Mouse (Mus musculus): ENCODE data around the gene Tmigd3.

Gene Tmigd3

DNA sequence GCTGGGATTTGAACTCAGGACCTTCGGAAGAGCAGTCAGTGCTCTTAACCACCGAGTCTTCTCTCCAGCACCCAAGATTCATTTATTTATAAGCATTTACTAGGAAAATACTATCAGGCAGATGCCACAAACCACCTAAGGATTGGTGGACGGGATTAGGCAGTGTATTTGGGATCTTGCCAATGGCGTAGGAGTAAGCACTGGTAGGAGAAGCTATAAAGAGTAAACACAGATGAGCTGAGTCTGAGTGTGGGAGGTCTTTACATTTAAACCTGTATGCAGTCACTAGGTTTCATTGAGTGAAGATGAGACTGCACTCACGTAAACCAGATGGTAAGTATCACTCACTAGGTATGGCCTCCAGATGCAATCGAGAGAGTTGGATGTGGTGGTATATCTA, 63.2 kb downstream of the Tmigd3 start:
- DNase-seq (ENCODE audit: low spot score), result no peak

DNA sequence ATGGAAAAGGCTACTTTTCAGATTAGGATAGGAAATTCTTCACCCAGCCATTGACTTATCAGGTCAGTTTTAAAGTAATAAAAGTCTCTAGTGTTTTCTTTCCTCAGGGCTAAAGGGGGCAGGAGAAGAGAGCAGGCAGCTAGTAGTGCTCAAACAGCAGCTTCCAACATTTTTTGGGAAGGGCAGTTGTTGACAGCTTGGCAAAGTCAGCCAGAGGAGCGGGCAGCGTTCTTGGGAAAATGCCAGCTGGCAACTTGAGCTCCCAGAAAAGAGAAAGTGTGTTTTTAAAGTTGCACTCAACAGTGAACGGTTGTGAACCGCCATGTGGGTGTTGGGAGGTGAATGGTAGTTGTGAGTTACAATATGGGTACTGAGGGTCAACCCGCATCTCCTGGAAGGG, 64.3 kb downstream of the Tmigd3 start:
- DNase-seq (ENCODE audit: low spot score), result no peak

- DNase-seq (ENCODE audit: low spot score), result no peak
Measured at GRCm38 (mm10) chr3:105936111-105936510, 65.4 kb downstream of the Tmigd3 start.

- DNase-seq (ENCODE audit: low spot score), result no peak
Measured at GRCm38 (mm10) chr3:105951348-105951747, 80.6 kb downstream of the Tmigd3 start.

GRCm38 (mm10) chr3:105957235-105957634, 86.5 kb downstream of the Tmigd3 start:
- no peak for DNase-seq (ENCODE audit: low spot score)

DNA sequence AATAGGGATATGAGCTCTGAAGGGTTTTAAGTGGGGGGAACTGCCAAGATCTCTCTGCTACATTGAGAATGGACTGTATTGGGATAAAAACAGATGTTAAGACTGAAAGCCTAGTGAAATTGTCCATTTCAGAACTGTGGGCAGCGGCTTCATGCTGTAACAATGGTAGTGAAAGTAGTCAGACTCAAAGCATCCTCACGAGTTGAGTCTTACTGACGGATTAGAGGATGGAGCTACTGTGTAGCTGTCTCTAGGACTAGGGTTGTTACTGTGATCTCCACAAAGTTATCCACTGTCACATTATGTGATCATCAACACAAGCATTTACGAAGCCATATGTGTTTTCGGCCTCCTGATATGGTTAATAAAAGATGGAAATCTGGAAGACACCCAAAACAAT, 87.5 kb downstream of the Tmigd3 start:
- peak; percentile 35 for DNase-seq (ENCODE audit: low spot score)

- DNase-seq (ENCODE audit: low spot score), result peak; percentile 100
Measured at GRCm38 (mm10) chr3:105958974-105959580, 88.4 kb downstream of the Tmigd3 start, which contains the start of gene Wdr77. TSS of gene Wdr77 (plus strand) at chr3:105959369.

DNA sequence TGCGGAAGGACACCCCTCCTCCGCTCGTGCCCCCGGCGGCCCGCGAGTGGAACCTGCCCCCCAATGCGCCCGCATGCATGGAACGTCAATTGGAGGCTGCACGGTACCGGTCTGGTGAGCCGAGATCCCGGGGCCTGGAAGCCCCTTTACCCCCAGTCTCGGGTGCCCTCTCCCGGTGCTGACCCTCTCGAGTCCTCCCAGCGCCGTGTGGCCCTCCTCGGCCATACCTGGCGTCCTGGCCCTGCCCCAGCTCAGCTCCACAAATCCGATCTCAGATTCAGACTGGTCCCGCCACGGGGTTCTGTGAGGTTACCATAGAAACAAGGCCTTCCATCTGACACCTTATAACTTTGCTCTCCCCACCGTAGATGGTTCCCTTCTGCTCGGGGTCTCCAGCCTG, 88.9 kb downstream of the Tmigd3 start:
- no peak for DNase-seq (ENCODE audit: low spot score)

DNA sequence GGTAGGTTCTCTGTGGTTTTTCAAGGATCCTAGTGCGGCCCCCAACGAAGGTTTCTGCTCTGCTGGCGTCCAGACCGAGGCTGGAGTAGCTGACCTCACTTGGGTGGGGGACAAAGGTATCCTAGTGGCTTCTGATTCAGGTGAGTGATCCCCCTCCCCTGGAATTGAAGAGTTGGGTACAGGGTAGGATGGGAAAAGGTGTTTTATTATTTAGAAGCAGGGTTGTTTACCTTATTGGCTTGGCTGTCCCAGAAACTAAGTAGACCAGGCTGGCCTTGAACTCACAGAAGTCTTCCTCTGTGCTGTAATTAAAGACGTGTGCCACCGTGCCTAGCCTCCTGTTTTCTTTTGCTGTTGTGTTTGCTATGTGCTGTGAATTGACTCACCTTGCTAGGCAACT, 89.3 kb downstream of the Tmigd3 start, which contains the start of gene Atp5f1:
Atp5f1 (minus strand) TSS at position 101 of the 400 bp plus-strand sequence.
- no peak for DNase-seq (ENCODE audit: low spot score)

GRCm38 (mm10) chr3:105960700-105961099, 90.0 kb downstream of the Tmigd3 start:
- no peak for DNase-seq (ENCODE audit: low spot score)

DNA sequence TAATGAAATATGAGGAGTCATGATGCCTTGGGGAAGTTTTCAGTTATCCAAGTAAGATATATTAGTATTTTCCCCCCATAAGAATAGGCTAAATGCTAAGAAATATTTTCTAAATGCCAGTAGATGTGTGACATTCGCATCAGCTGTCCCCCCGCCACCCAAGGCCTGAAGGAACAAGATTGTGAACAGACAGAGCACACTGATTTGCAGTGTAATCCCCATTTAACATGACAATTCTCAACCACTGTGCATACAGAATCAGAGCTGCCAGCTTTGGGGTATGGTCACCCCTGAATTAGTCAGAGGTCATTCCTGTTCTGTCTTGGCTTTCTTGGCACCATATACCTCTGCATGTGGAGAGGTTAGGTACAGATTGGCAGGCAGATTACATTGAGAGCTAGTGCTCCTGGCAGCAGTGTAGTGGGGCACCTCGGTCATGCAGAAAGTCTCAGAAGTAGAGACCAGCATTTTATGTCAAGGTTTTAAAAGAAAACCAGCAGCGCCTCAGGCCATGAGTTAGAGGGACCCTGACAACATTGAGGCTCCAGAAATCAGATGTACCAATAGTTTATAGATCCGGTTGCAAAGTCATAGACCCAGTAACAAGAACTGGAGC, 101.2 kb downstream of the Tmigd3 start:
- no peak for DNase-seq (ENCODE audit: low spot score)

DNA sequence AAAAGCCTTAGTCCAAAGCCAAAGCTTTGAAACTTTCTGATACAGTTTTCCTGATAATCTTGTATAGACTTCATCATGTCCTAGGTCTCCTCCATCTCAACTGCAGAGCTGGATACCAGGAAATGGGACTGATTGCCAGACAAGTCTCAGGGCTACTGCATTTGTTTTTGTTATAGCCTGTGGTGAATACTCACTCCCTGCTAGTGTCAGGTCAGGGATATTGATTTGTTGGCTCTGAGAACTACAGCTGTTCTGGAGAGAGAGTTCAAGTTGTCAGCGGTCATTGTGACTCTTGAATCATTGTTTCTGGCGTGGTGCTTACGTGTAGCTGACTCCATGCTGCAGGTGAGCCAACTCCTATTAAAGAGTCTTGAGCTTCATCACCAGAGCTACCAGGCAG, 102.7 kb downstream of the Tmigd3 start, which contains the start of gene Ovgp1:
Ovgp1 (plus strand) TSS at position 301 of the 400 bp plus-strand sequence.
- DNase-seq (ENCODE audit: low spot score), result no peak
